Mouse (Mus musculus) MEL (cell line): ENCODE data around the gene Epha5. TPM values are rescaled to one million over a fixed set of nuclear protein-coding genes. Genes with fewer than 3 reads are reported as not detected.

ENCODE experiments used
- DNase-seq: peaks from one replicate; pipeline ENCODE4 v3.0.0; 2011; ENCODE audit warnings: low read depth, low spot score
- H3K27ac ChIP-seq: 2 replicates; pipeline ENCODE4 v1.5.1; 2012; ENCODE audit warnings: low read depth, mild to moderate bottlenecking, control low read depth, low read length, moderate library complexity; ENCODE audit not compliant: control insufficient read depth
- H3K27me3 ChIP-seq, 2 experiments: fragments of 150-350 bp in 1 of 2; sonication (generic) in 1 of 2; 2 replicates each; pipeline ENCODE4 v1.6.1; 2012; ENCODE audit warnings: low read length in 2 of 2, mild to moderate bottlenecking in 2 of 2, improper control_type of control experiment in 1 of 2, moderate library complexity in 1 of 2; ENCODE audit not compliant: insufficient read depth in 2 of 2, control insufficient read depth in 1 of 2
- H3K36me3 ChIP-seq, 2 experiments: 2 replicates each; pipeline ENCODE4 v1.6.1; 2012 to 2014; ENCODE audit warnings: low read length in 2 of 2, improper control_type of control experiment in 1 of 2, inconsistent platforms in 1 of 2, mild to moderate bottlenecking in 1 of 2; ENCODE audit not compliant: insufficient read depth in 2 of 2, control insufficient read depth in 1 of 2
- H3K4me1 ChIP-seq, 2 experiments: fragments of 150-350 bp in 1 of 2; sonication (generic) in 1 of 2; 2 replicates each; pipeline ENCODE4 v1.6.1; 2012; ENCODE audit warnings: low read length in 2 of 2, improper control_type of control experiment in 1 of 2, mild to moderate bottlenecking in 1 of 2; ENCODE audit not compliant: insufficient read depth in 2 of 2, control insufficient read depth in 1 of 2
- H3K4me3 ChIP-seq, 2 experiments: fragments of 150-350 bp in 1 of 2; sonication (generic) in 1 of 2; 2 replicates each; pipeline ENCODE4 v1.5.1; 2012; ENCODE audit warnings: low read depth in 2 of 2, low read length in 2 of 2, mild to moderate bottlenecking in 2 of 2, moderate library complexity in 2 of 2, control low read depth in 1 of 2, improper control_type of control experiment in 1 of 2; ENCODE audit not compliant: control insufficient read depth in 1 of 2, insufficient read depth in 1 of 2
- H3K79me2 ChIP-seq: 2 replicates; pipeline ENCODE4 v1.6.1; 2012; ENCODE audit warnings: mild to moderate bottlenecking, low read length, moderate library complexity; ENCODE audit not compliant: control insufficient read depth, poor library complexity, insufficient read depth
- H3K9ac ChIP-seq: 2 replicates; pipeline ENCODE4 v1.6.1; 2012; ENCODE audit warnings: low read depth, mild to moderate bottlenecking, control low read depth, low read length, moderate library complexity; ENCODE audit not compliant: control insufficient read depth, poor library complexity, severe bottlenecking
- H3K9me3 ChIP-seq: fragments of 150-350 bp; sonication (generic); replicated peaks from 2 replicates; pipeline ENCODE4 v1.6.1; 2012; ENCODE audit warnings: mild to moderate bottlenecking, low read length, improper control_type of control experiment, moderate library complexity; ENCODE audit not compliant: insufficient read depth
- BHLHE40 ChIP-seq: IDR thresholded peaks from 2 replicates; pipeline ENCODE4 v1.6.1; 2012; ENCODE audit warnings: low read depth, mild to moderate bottlenecking, inconsistent platforms, low read length, improper control_type of control experiment, borderline replicate concordance
- CHD1 ChIP-seq: IDR thresholded peaks from 2 replicates; pipeline ENCODE4 v1.6.1; 2012; ENCODE audit warnings: low read depth, mild to moderate bottlenecking, inconsistent platforms, low read length, improper control_type of control experiment
- CHD2 ChIP-seq: IDR thresholded peaks from 2 replicates; pipeline ENCODE4 v1.6.1; 2011; ENCODE audit warnings: low read length, improper control_type of control experiment
- CTCF ChIP-seq, 3 experiments: IDR thresholded peaks in 2 of 3; conservative IDR thresholded peaks in 1 of 3; 2 replicates each; pipeline ENCODE4 v1.5.1; 2011 to 2012; ENCODE audit warnings: low read length in 3 of 3, low read depth in 2 of 3, mild to moderate bottlenecking in 2 of 3, improper control_type of control experiment in 1 of 3, inconsistent platforms in 1 of 3, mixed read lengths in 1 of 3, moderate library complexity in 1 of 3; ENCODE audit not compliant: control insufficient read depth in 1 of 3, insufficient read depth in 1 of 3, poor library complexity in 1 of 3, severe bottlenecking in 1 of 3
- E2F4 ChIP-seq: IDR thresholded peaks from 2 replicates; pipeline ENCODE4 v1.6.1; 2011; ENCODE audit warnings: low read depth, low read length, improper control_type of control experiment, borderline replicate concordance
- EP300 ChIP-seq, 2 experiments: IDR thresholded peaks; 2 replicates each; pipeline ENCODE4 v1.6.1; 2011; ENCODE audit warnings: improper control_type of control experiment in 2 of 2, low read length in 2 of 2, low read depth in 1 of 2, mild to moderate bottlenecking in 1 of 2
- HCFC1 ChIP-seq: IDR thresholded peaks from 2 replicates; pipeline ENCODE4 v1.6.1; 2012; ENCODE audit warnings: low read depth, mild to moderate bottlenecking, inconsistent platforms, low read length, improper control_type of control experiment, moderate library complexity
- KAT2A ChIP-seq: conservative IDR thresholded peaks from 2 replicates; pipeline ENCODE4 v1.6.1; 2012; ENCODE audit warnings: low read depth, low read length, improper control_type of control experiment, inconsistent platforms
- MAFK ChIP-seq: IDR thresholded peaks from 2 replicates; pipeline ENCODE4 v1.6.1; 2011; ENCODE audit warnings: low read depth, mild to moderate bottlenecking, low read length, improper control_type of control experiment, borderline replicate concordance
- MEF2A ChIP-seq: IDR thresholded peaks from 2 replicates; pipeline ENCODE4 v1.6.1; 2014; ENCODE audit warnings: low read depth, mild to moderate bottlenecking, inconsistent platforms, low read length, improper control_type of control experiment; ENCODE audit not compliant: poor library complexity, insufficient replicate concordance, severe bottlenecking; ENCODE audit errors: extremely low read depth
- MXI1 ChIP-seq: IDR thresholded peaks from 2 replicates; pipeline ENCODE4 v1.6.1; 2011; ENCODE audit warnings: mild to moderate bottlenecking, low read depth, low read length, improper control_type of control experiment
- NRF1 ChIP-seq: IDR thresholded peaks from 2 replicates; pipeline ENCODE4 v1.6.1; 2014; ENCODE audit warnings: low read depth, mild to moderate bottlenecking, inconsistent platforms, low read length, improper control_type of control experiment, moderate library complexity; ENCODE audit not compliant: poor library complexity, insufficient read depth, severe bottlenecking
- POLR2A ChIP-seq, 2 experiments: IDR thresholded peaks; 2 replicates each; pipeline ENCODE4 v1.6.1; 2011 to 2012; ENCODE audit warnings: low read length in 2 of 2, mild to moderate bottlenecking in 2 of 2, control low read depth in 1 of 2, improper control_type of control experiment in 1 of 2, low read depth in 1 of 2, moderate library complexity in 1 of 2; ENCODE audit not compliant: control insufficient read depth in 1 of 2, insufficient read depth in 1 of 2, poor library complexity in 1 of 2
- POLR2AphosphoS2 ChIP-seq: IDR thresholded peaks from 2 replicates; pipeline ENCODE4 v1.6.1; 2011; ENCODE audit warnings: low read length, improper control_type of control experiment
- RAD21 ChIP-seq: IDR thresholded peaks from 2 replicates; pipeline ENCODE4 v1.6.1; 2011; ENCODE audit warnings: mild to moderate bottlenecking, low read depth, low read length, improper control_type of control experiment
- TBP ChIP-seq: IDR thresholded peaks from 2 replicates; pipeline ENCODE4 v1.8.0; 2011; ENCODE audit warnings: low read depth, low read length, improper control_type of control experiment
- UBTF ChIP-seq: IDR thresholded peaks from 2 replicates; pipeline ENCODE4 v1.6.1; 2012; ENCODE audit warnings: low read depth, mild to moderate bottlenecking, inconsistent platforms, low read length, improper control_type of control experiment, moderate library complexity, borderline replicate concordance; ENCODE audit not compliant: insufficient read depth
- USF1 ChIP-seq: IDR thresholded peaks from 2 replicates; pipeline ENCODE4 v1.6.1; 2014; ENCODE audit warnings: low read depth, mild to moderate bottlenecking, inconsistent platforms, low read length, improper control_type of control experiment, moderate library complexity
- ZKSCAN1 ChIP-seq: IDR thresholded peaks from 2 replicates; pipeline ENCODE4 v1.6.1; 2012; ENCODE audit warnings: low read depth, mild to moderate bottlenecking, inconsistent platforms, low read length, improper control_type of control experiment, moderate library complexity
- ZMIZ1 ChIP-seq: IDR thresholded peaks from 2 replicates; pipeline ENCODE4 v1.6.1; 2012; ENCODE audit warnings: low read depth, mild to moderate bottlenecking, inconsistent platforms, low read length, improper control_type of control experiment, moderate library complexity
- polyA plus RNA-seq, 2 experiments: library from polyadenylated mRNA; stranded (reverse) in 1 of 2; unstranded in 1 of 2; fragments of >175 nt in 1 of 2; fragments of >200 nt in 1 of 2; gene quantifications; 2 replicates each; pipeline versions ENCODE4 v1.2.1 to v1.2.4; 2012; ENCODE audit warnings: low replicate concordance in 2 of 2, low read depth in 1 of 2; ENCODE audit not compliant: insufficient read length in 2 of 2, insufficient read depth in 1 of 2, missing spikeins in 1 of 2
- total RNA-seq: library from RNA; depleted of rRNA; stranded (reverse); fragments of 300-350 nt; gene quantifications from 2 replicates; pipeline ENCODE4 v1.2.3, GENCODE M21; 2012

Gene Epha5
- total and polyA plus RNA-seq, 3 experiments, result not detected

DNA sequence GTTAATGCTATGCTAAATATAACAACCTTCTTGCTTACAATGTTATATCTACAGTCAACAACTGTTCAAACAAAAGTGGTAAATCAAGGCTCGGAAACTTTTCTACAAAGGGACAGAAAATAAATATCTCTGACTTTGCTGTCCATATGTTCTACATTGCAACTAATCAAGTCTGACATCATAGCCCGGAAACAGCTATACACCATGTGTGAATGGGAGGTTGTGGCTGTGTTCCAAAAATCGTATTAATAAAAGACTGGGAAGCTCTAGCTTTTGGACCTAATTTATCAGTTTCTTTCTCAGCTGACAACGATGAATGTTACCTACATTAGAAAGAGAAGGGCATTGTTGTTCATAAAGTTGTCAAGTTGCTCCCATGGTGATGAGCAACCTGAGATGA lies 37.5 kb upstream of the Epha5 start:
- Histone ChIP-seq H3K27me3 (no peaks in the 10 kb centered on the region), H3K36me3 (no peaks in the 10 kb centered on the region), H3K4me3 (no peak overlapping the region), H3K9ac (no peak overlapping the region), H3K27ac (no peak overlapping the region), H3K79me2 (no peaks in the 10 kb centered on the region), H3K4me1 (no peaks in the 10 kb centered on the region), H3K9me3 (no peaks in the 10 kb centered on the region)
- TF ChIP-seq KAT2A (no peak), HCFC1 (no peak), CHD1 (no peak)
- DNase-seq, result no peak

DNA sequence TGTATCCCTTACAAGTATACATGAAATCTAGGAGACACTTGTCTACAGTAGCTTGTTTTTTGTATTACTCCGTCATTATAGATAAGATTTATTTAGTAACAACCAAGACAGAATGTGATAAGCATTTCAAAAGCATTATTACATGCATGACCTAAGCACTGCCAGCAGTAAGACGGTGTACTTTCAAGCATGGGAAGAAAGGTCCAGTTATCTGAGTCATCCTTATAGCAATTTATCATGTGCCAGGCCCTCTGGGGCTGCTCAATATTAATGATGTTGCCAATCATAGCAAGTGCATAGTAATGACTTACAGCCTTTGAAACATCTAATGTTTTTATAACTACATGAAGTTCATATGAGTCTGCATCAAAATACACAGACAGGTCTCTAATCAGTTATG lies 36.7 kb upstream of the Epha5 start:
- no peaks in the 10 kb centered on the region for H3K27me3 ChIP-seq
- no peaks in the 10 kb centered on the region for H3K4me1 ChIP-seq
- no peaks in the 10 kb centered on the region for H3K36me3 ChIP-seq
- H3K4me3 ChIP-seq, result no peak overlapping the region
- TF ChIP-seq USF1 (no peak), POLR2A (IDR thresholded peaks at IDR 0.05; ENCODE audit: control insufficient read depth in 1 of 2, insufficient read depth in 1 of 2, low read depth in 1 of 2, low read length in 2 of 2, poor library complexity in 1 of 2) (no peak), BHLHE40 (no peak), POLR2AphosphoS2 (no peak), NRF1 (no peak), CHD2 (no peak), MEF2A (no peak), ZMIZ1 (no peak), RAD21 (no peak)
- TF ChIP-seq, all 39 proteins: peak for 0
- H3K79me2 ChIP-seq, result no peaks in the 10 kb centered on the region
- DNase-seq, result no peak
- H3K9ac ChIP-seq, result no peak overlapping the region
- H3K9me3 ChIP-seq, result no peaks in the 10 kb centered on the region
- H3K27ac ChIP-seq, result no peak overlapping the region

DNA sequence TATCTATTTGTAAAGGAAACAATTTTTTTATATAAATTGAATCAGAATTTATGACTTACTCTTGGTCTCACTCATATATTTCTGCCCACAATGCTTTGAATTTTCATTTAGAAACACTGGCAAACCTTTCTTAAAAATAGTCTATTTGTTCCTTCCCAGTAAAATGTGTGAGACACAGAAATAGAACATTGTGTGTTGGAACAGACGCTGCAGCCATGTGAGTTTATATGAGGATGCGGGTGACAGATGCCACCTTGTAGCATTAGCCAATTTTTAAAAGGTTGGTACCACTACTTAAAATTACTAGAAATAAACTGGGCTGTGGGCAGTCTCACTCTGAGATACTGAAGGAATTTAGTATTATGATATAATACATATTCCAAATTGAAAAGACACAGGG lies 23.1 kb upstream of the Epha5 start:
- Histone ChIP-seq H3K79me2 (no peaks in the 10 kb centered on the region), H3K9me3 (no peaks in the 10 kb centered on the region), H3K27ac (no peak overlapping the region), H3K27me3 (no peaks in the 10 kb centered on the region), H3K9ac (no peak overlapping the region), H3K36me3 (no peaks in the 10 kb centered on the region), H3K4me1 (no peaks in the 10 kb centered on the region), H3K4me3 (no peak overlapping the region)
- no peak for DNase-seq
- TF ChIP-seq MXI1, result no peak
- no peak for TF ChIP-seq NRF1
- no peak for TF ChIP-seq TBP
- no peak for TF ChIP-seq USF1
- TF ChIP-seq EP300 (IDR thresholded peaks at IDR 0.05; ENCODE audit: low read depth in 1 of 2, low read length in 2 of 2), result no peak
- no peak for TF ChIP-seq CHD2
- TF ChIP-seq ZKSCAN1, result no peak
- TF ChIP-seq ZMIZ1, result no peak
- TF ChIP-seq UBTF, result no peak
- no peak for TF ChIP-seq CTCF (IDR thresholded peaks at IDR 0.05 in 2 of 3, conservative IDR thresholded peaks at IDR 0.05 in 1 of 3; ENCODE audit: control insufficient read depth in 1 of 3, insufficient read depth in 1 of 3, low read depth in 2 of 3, low read length in 3 of 3, poor library complexity in 1 of 3, severe bottlenecking in 1 of 3)
- TF ChIP-seq E2F4, result no peak
- no peak for TF ChIP-seq POLR2A (IDR thresholded peaks at IDR 0.05; ENCODE audit: control insufficient read depth in 1 of 2, insufficient read depth in 1 of 2, low read depth in 1 of 2, low read length in 2 of 2, poor library complexity in 1 of 2)
- TF ChIP-seq MAFK, result no peak
